In genomic region chr3:122500929-122501328, GRCm38 (mm10) we compare ENCODE assay signal across 23 mouse cellular contexts.
"Had no signal": no experiment of that assay in that cellular context is flagged by ENCODE, and none has a peak within 500 bp of the region (broad histone marks: within the 10 kb centered on the region; RNA-seq: fewer than 3 reads in every experiment).

No protein-coding gene starts in this region.

- H3K36me3 ChIP-seq: hindbrain, embryonic 10.5 days; hindbrain, embryonic 12.5 days; intestine, embryonic 15.5 days; limb, embryonic 13.5 days had no signal

- H3K4me3 ChIP-seq: heart, adult 2 months; hindbrain, embryonic 10.5 days; hindbrain, embryonic 12.5 days; intestine, embryonic 15.5 days; layer of hippocampus, adult 2 months; left cerebral cortex, adult 2 months; limb, embryonic 13.5 days had no signal

- H3K4me2 ChIP-seq: heart, embryonic 11.5 days; hindbrain, embryonic 12.5 days; hindbrain, embryonic 14.5 days; intestine, embryonic 15.5 days; limb, embryonic 13.5 days had no signal

- H3K27me3 ChIP-seq: hindbrain, embryonic 12.5 days; intestine, embryonic 15.5 days had no signal

- H3K9ac ChIP-seq: forebrain, postnatal 0 days; hindbrain, embryonic 12.5 days; hindbrain, embryonic 14.5 days; intestine, embryonic 15.5 days; limb, embryonic 13.5 days had no signal

- H3K9me3 ChIP-seq: hindbrain, embryonic 10.5 days; hindbrain, embryonic 12.5 days; intestine, embryonic 15.5 days; limb, embryonic 13.5 days had no signal

- DNase-seq: forebrain, postnatal 0 days; gastrocnemius, postnatal 14 days; gastrocnemius, postnatal 36 days; heart, adult 11 months; heart, adult 2 months; heart, postnatal 10 days; heart, postnatal 4 days; kidney, adult 18-20 months; kidney, adult 8-10 months; kidney, postnatal 10 days; kidney, postnatal 25 days; kidney, postnatal 4 days had no signal

- H3K27ac ChIP-seq: heart, adult 2 months; hindbrain, embryonic 10.5 days; hindbrain, embryonic 12.5 days; hindbrain, embryonic 14.5 days; intestine, embryonic 15.5 days; layer of hippocampus, adult 2 months; left cerebral cortex, adult 2 months; limb, embryonic 13.5 days had no signal

- ATAC-seq: forebrain, postnatal 0 days; hindbrain, embryonic 16.5 days; inflammation-experienced regulatory T-cells, adult 6 months; intestine, embryonic 15.5 days; intestine, postnatal 0 days had no signal
